Mouse (Mus musculus) kidney, embryonic 15.5 days (tissue): ENCODE measurements around the gene Sik1. TPM values are rescaled to one million over a fixed set of nuclear protein-coding genes. Genes with fewer than 3 reads are reported as not detected.
A peak's percentile ranks its signal among the peaks of the same experiment; 100 is the strongest.

ENCODE experiments used
- ATAC-seq: fragments of 200-750 bp; cut with Nextera tagmentation; replicated peaks from 2 replicates; pipeline ENCODE4 v1.8.0; 2017; ENCODE audit warnings: moderate TSS enrichment; ENCODE audit not compliant: low FRiP score
- H3K27ac ChIP-seq: fragments of 300-500 bp; sonication (generic); 2 replicates; pipeline ENCODE4 v1.5.1; 2015; ENCODE audit warnings: mild to moderate bottlenecking, inconsistent platforms
- H3K27me3 ChIP-seq: fragments of 300-500 bp; sonication (generic); 2 replicates; pipeline ENCODE4 v1.6.1; 2015; ENCODE audit warnings: inconsistent platforms
- H3K36me3 ChIP-seq: fragments of 300-500 bp; sonication (generic); 2 replicates; pipeline ENCODE4 v1.6.1; 2015; ENCODE audit warnings: inconsistent platforms
- H3K4me1 ChIP-seq: fragments of 300-500 bp; sonication (generic); 2 replicates; pipeline ENCODE4 v1.6.1; 2015; ENCODE audit warnings: inconsistent platforms
- H3K4me2 ChIP-seq: fragments of 300-500 bp; sonication (generic); 2 replicates; pipeline ENCODE4 v1.6.1; 2015; ENCODE audit warnings: moderate library complexity, mild to moderate bottlenecking, inconsistent platforms
- H3K4me3 ChIP-seq: fragments of 300-500 bp; sonication (generic); replicated peaks from 2 replicates; pipeline ENCODE4 v1.5.1; 2015; ENCODE audit warnings: mild to moderate bottlenecking, inconsistent platforms
- H3K9ac ChIP-seq: fragments of 300-500 bp; sonication (generic); 2 replicates; pipeline ENCODE4 v1.6.1; 2015; ENCODE audit warnings: mild to moderate bottlenecking, inconsistent platforms
- H3K9me3 ChIP-seq: fragments of 300-500 bp; sonication (generic); replicated peaks from 2 replicates; pipeline ENCODE4 v1.6.1; 2016; ENCODE audit warnings: inconsistent platforms
- WGBS: fragments of 180-500 bp; shearing (Covaris S2); methylation state at CpG from one replicate; pipeline ENCODE4 v1.1.7; 2015; ENCODE audit warnings: mixed read lengths; 5-methylcytosine and 5-hydroxymethylcytosine counted together
- polyA plus RNA-seq: library from polyadenylated mRNA; unstranded; fragments of >200 nt; fragmentation: Nextera tagmentation; extraction: Ambion mirVana; gene quantifications from 2 replicates; pipeline ENCODE4 v1.2.1, GENCODE M21; 2015

Sik1 gene
- polyA plus RNA-seq, 1 experiment from 2014 or later, result 18.5 TPM

DNA sequence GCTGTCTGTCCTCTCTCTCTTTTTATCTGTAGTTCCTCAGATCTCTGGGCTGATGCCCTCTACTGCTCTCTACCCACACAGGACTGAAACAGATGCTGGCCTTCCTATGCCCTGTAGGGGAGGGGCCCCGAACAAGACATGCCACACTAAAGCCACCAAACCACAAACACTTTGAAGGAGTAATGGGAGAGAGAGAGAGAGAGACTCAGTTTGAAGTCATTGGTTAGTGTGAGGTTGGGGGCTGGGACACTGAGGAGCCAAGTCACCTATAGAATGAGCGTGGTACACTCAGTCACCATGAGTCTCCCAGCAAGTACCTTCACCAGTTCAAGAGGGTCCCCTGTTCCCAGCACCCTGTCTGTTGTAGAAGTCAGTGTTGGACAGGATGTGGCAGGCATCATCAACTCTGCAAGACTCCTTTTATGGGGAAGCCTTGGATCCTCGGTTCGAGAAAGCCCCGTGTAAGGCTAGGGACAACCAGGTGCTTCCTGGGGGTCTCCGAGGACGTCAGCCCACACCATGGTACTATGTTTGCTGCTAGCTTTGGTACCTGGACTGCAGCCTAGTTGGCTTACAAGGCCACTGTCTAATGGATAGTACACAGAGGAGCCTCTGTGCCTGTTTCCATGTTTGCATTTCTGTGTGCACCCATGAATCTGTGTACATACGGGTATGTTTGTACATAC lies 17.7 kb upstream of the Sik1 start:
- Histone ChIP-seq H3K4me1 (peaks cover 48% of the 10 kb centered on the region), H3K9me3 (no peaks in the 10 kb centered on the region), H3K9ac (no peak overlapping the region), H3K27me3 (no peaks in the 10 kb centered on the region), H3K27ac (no peak overlapping the region), H3K4me2 (no peak overlapping the region), H3K36me3 (no peaks in the 10 kb centered on the region), H3K4me3 (no peak overlapping the region)
- 83% methylated on average over 8 of the region's 8 CpGs for WGBS
- ATAC-seq, result no peak

DNA sequence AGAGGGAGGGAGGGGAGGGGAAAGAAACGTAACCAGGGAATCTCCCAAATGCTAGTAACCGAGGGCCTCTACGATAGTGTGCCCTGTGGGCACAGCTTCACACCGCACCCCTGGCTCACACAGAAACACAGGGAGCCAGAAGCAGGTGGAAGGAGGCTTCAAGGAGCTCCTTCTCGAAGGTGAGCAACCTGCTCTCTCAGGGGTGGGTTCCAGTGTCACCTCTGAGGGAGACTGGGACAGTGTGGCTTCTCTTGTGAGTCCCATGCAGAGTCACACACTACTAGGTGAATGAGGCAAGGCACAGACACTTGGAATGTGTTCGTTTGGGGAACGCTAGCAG lies 17.2 kb upstream of the Sik1 start:
- Histone ChIP-seq H3K9ac (no peak overlapping the region), H3K36me3 (no peaks in the 10 kb centered on the region)
- ATAC-seq, result no peak

DNA sequence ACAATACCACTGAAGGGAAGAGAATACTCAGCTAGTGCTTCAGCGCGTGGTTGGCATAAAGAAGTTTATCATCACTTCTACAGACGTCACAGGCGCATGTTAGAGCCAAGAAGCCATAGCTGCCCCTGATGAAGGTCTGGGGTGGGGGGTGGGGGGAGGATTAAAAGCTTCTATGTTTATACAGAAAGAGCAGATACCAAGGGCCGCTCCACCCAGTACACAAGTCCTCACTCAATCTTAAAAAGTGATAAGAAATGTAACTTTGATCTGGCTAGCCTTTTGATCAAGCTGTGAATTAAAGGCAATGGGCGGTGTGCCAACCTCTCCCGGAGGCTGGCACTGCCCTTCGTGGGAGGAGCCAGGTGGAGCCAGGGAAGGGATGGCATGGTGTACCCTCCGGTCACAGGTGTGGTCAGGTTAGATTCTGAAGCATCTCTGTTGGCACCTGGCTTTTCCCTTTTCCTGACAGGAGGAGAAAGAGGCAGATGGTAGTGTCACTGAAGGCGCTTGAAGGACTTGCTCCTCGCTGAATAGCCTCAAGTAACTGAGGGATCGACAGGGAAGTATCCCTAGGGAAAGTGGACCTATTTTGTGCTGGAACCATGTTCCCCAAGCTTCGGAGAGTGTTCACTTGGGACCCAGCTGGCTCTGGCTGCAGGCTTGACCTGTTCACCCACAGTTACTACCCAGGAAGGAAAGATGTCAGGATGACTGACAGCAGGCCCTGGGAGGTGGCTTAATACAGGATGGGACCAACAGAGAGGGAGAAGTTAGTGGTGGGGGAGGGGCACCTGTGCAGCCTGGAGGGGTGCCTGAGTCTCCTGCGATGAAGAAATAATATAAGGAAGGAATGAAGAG lies 16.6 kb upstream of the Sik1 start:
- no peak for ATAC-seq
- Histone ChIP-seq H3K9me3 (no peaks in the 10 kb centered on the region), H3K27me3 (no peaks in the 10 kb centered on the region), H3K36me3 (no peaks in the 10 kb centered on the region), H3K9ac (no peak overlapping the region), H3K4me2 (no peak overlapping the region), H3K27ac (no peak overlapping the region), H3K4me1 (peaks cover 39% of the 10 kb centered on the region), H3K4me3 (no peak overlapping the region)
- WGBS, result 76% methylated on average over 14 of the region's 14 CpGs

More for the DNA sequence above, 17.2 kb upstream of the Sik1 start:
- no peak overlapping the region for H3K4me3 ChIP-seq
- no peak overlapping the region for H3K4me2 ChIP-seq
- WGBS, result 67% methylated on average over 7 of the region's 7 CpGs
- no peaks in the 10 kb centered on the region for H3K27me3 ChIP-seq
- peaks cover 45% of the 10 kb centered on the region for H3K4me1 ChIP-seq
- no peak overlapping the region for H3K27ac ChIP-seq
- H3K9me3 ChIP-seq, result no peaks in the 10 kb centered on the region

DNA sequence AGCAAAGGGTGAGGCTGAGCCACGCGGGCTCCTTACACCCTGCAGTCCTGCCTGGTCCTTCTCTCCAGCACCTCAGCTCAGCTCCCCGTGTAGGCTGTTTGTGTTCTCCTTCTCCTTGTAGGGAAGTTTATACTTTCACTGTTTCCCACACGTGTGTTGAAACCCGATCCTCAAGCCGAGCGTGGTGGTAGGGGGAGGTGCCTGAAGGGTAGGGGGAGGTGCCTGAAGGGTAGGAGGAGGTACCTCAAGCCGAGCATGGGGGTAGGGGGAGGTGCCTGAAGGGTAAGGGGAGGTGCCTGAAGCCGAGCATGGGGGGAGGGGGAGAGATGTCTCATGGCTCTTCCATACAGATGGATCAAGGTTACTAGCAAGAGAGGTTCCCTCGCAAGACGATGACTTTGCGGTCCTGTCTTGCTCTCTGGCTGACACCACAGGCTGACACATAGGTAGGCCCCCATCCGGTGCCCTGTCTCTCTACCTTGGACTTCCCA lies 15.4 kb upstream of the Sik1 start:
- Histone ChIP-seq H3K4me3 (no peak overlapping the region), H3K9me3 (no peaks in the 10 kb centered on the region), H3K9ac (no peak overlapping the region), H3K27ac (peak overlapping the region; percentile 71), H3K4me1 (peaks cover 34% of the 10 kb centered on the region), H3K27me3 (no peaks in the 10 kb centered on the region), H3K4me2 (peak overlapping the region; percentile 47), H3K36me3 (no peaks in the 10 kb centered on the region)
- ATAC-seq, result peak; percentile 65
- WGBS, result 13% methylated on average over 13 of the region's 13 CpGs

DNA sequence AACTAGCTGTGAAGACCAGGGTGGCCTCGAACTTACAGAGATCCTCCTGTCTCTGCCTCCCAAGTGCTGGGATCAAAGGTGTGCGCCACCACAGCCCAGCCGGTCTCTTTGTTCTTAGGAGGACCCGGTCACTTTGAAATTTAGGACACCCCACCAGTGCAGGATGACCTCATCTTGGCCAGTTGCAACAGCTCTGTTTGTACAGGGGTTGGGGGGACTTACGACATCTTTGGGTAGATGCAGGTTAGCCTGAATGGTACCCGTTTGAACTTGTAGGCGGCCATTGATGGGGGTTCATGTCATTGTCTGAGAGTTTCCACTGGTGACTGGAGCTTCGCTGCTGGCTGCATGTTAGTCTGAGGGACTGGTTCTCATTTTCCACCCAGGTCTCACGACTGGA lies 14.8 kb upstream of the Sik1 start:
- H3K27ac ChIP-seq, result peak overlapping the region; percentile 71
- H3K4me1 ChIP-seq, result peaks cover 39% of the 10 kb centered on the region
- H3K4me3 ChIP-seq, result no peak overlapping the region
- no peak overlapping the region for H3K9ac ChIP-seq
- H3K4me2 ChIP-seq, result peak overlapping the region; percentile 47
- 78% methylated on average over 9 of the region's 9 CpGs for WGBS
- H3K27me3 ChIP-seq, result no peaks in the 10 kb centered on the region
- ATAC-seq, result no peak
- no peaks in the 10 kb centered on the region for H3K36me3 ChIP-seq
- H3K9me3 ChIP-seq, result no peaks in the 10 kb centered on the region

DNA sequence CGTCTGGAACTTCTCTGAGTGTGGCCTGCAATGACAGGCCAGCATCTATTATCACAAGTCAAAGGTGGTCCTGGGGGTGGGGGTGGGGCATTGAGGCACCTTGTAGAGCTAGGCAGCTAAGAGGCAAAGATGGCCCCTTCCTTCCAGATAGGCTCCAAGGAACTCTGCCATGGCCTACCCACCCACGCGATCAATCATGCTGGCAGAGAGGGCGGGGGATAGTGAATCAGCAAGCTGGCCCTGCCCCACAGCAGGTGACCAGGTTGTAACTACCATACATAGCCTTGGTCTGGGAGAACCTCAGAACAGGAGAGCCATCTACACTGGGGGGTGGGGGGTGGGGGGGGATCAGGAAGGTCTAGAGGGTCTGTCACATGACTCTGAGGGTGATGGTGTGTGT lies 12.5 kb upstream of the Sik1 start:
- no peak for ATAC-seq
- Histone ChIP-seq H3K36me3 (no peaks in the 10 kb centered on the region), H3K4me3 (no peak overlapping the region), H3K4me1 (peaks cover 35% of the 10 kb centered on the region), H3K9me3 (no peaks in the 10 kb centered on the region), H3K27ac (no peak overlapping the region), H3K27me3 (no peaks in the 10 kb centered on the region), H3K9ac (no peak overlapping the region), H3K4me2 (no peak overlapping the region)
- WGBS, result 87% methylated on average over 4 of the region's 4 CpGs

DNA sequence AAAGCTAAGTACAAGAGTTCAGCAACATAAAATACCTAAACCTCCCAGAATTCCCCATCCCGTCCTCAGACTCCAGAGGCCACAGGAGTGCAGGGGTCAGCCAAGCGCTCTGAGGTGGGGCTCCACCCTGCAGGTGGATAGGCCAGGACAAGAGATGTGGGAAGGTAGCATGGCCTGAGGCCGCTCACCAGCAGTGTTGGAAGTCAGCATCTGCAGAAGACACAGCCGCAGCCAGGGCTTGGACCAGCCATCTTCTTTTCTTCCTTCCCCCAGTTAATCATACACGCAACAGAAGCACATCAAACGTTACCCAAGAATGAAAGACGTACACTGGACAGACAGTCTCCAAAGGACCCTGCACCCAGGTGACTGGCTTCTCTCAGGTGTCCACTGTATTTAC lies 11.5 kb upstream of the Sik1 start:
- no peak for ATAC-seq
- no peaks in the 10 kb centered on the region for H3K9me3 ChIP-seq
- H3K4me3 ChIP-seq, result no peak overlapping the region
- H3K27me3 ChIP-seq, result no peaks in the 10 kb centered on the region
- 91% methylated on average over 7 of the region's 7 CpGs for WGBS
- no peak overlapping the region for H3K9ac ChIP-seq
- peaks cover 25% of the 10 kb centered on the region for H3K4me1 ChIP-seq
- no peak overlapping the region for H3K4me2 ChIP-seq
- no peak overlapping the region for H3K27ac ChIP-seq
- H3K36me3 ChIP-seq, result no peaks in the 10 kb centered on the region

DNA sequence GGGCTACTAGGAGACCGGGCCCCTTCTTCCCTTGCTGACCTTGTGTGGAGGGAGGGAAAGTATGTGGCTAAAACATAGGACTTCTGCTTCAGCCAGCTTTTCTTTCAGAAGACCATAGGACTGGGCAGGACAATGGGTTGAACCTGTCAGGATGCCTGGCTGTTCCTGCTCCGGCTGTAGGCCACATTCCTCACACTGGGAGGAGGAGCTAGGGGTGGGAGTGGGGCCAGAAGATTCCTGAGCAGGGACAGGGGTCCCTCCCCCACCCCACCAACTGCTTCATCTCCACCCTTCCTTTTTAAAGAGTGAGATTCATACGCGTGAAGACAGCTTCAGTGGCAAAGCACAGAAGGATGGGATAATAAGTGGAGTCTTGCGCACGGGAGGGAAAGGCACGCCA lies 10.0 kb upstream of the Sik1 start:
- peak overlapping the region; percentile 18; the same call in 1 of the 2 replicates for H3K27ac ChIP-seq
- 64% methylated on average over 7 of the region's 7 CpGs for WGBS
- no peaks in the 10 kb centered on the region for H3K36me3 ChIP-seq
- H3K4me1 ChIP-seq, result peaks cover 13% of the 10 kb centered on the region
- no peak overlapping the region for H3K4me2 ChIP-seq
- H3K27me3 ChIP-seq, result no peaks in the 10 kb centered on the region
- H3K4me3 ChIP-seq, result no peak overlapping the region
- no peak for ATAC-seq
- H3K9me3 ChIP-seq, result no peaks in the 10 kb centered on the region
- no peak overlapping the region for H3K9ac ChIP-seq

DNA sequence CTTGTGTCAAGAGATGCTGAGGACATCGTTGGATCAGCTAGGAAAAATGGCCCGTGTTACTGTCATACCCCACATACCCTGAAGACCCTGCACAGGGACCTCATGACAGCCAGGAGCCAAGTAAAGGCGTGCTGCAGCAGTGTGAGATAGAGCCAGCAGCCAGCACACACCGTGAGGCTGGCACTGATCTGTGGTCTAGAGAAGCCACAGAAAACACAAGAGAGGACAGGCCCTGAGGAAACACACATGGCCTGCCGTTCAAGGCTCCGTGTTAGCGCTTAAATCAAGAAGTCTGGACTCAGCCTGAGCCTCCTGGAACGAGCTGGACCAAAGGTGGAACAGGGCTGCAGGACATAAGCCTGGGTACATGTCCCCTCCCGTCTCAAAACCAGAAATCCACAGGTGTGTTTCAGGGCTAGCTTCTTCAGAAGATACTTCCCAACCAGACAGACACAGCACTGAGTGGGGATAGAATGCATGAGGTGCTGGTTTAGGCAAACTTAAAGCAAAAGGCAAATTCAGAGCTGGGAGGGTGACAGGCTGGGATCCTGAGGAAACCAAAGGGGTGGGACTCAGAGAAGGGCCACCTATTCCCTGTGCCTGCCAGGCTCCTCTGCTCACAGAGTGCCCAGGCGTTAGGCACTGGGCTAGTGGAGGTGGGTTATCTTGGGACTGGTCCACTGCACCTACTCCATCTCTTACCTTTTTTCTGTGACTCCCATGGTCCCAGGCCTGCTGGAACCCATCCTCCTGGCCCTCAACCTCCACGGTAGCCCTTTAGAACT lies 9.3 kb upstream of the Sik1 start:
- Histone ChIP-seq H3K9me3 (no peaks in the 10 kb centered on the region), H3K27me3 (no peaks in the 10 kb centered on the region), H3K4me1 (peaks cover 10% of the 10 kb centered on the region), H3K27ac (no peak overlapping the region), H3K9ac (no peak overlapping the region), H3K4me2 (no peak overlapping the region), H3K36me3 (no peaks in the 10 kb centered on the region), H3K4me3 (no peak overlapping the region)
- WGBS, result 75% methylated on average over 11 of the region's 11 CpGs
- no peak for ATAC-seq

DNA sequence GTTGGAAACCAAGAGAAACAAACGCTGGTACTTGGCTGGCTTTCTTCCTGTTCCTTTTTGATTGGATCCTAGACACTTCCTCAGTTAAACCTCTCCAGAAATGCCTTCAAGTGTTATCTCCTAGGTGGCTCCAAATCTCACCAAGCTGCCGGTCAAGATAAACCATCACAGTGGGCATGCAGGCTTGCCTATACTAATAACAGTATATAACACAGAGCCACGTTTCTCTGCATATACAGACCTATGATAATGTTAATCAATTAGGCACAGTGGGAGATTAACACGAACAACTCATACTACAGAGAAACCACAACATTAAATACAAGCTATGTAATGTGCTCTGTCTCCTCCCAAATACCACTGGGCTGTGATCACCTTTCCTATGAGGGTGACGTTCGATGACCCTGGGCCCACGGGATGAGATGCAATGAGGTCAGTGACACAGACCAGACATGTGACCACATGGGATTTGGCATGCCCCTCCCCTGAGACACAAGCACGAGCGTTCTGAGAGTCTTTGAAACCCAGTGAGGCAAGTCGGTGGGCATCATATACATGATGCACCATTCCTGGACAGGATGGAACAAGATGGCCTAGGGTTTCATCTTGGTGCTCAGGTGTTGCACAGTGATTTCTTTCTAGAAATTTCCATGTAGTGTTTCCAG lies 7.7 kb upstream of the Sik1 start:
- no peak for ATAC-seq
- no peaks in the 10 kb centered on the region for H3K36me3 ChIP-seq
- no peak overlapping the region for H3K27ac ChIP-seq
- H3K9ac ChIP-seq, result no peak overlapping the region
- no peak overlapping the region for H3K4me3 ChIP-seq
- no peaks in the 10 kb centered on the region for H3K27me3 ChIP-seq
- H3K4me2 ChIP-seq, result no peak overlapping the region
- H3K4me1 ChIP-seq, result peaks cover 11% of the 10 kb centered on the region
- H3K9me3 ChIP-seq, result no peaks in the 10 kb centered on the region
- WGBS, result 87% methylated on average over 10 of the region's 10 CpGs

DNA sequence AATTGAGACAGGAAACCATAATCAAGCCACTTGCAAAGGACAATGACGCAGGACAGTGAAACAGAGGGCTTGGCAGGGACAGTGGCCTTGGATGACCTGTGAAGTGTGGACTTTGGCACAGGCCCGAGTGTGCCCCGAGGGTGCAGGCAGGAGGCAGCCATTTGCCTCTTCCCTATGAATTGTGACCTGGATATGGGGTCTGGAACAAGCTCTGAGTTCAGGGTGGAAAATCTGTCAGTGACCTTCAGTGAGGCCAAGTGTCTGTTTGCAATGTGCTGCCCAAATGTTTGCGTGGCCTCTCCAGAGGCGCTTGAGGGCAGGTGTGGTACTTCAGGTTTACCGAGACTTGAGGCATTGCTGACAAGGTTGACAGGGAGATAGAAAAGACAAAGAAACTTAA lies 6.5 kb upstream of the Sik1 start:
- no peak overlapping the region for H3K9ac ChIP-seq
- no peak overlapping the region for H3K27ac ChIP-seq
- H3K9me3 ChIP-seq, result no peaks in the 10 kb centered on the region
- no peaks in the 10 kb centered on the region for H3K27me3 ChIP-seq
- H3K4me3 ChIP-seq, result no peak overlapping the region
- H3K4me1 ChIP-seq, result peaks cover 23% of the 10 kb centered on the region
- no peak for ATAC-seq
- no peaks in the 10 kb centered on the region for H3K36me3 ChIP-seq
- 70% methylated on average over 6 of the region's 6 CpGs for WGBS
- no peak overlapping the region for H3K4me2 ChIP-seq
